Mouse (Mus musculus): Measurements from ENCODE around the gene 2610042L04Rik.
"Not testable (repeated sequence)": the region's sequence is repeated elsewhere in the genome, so short reads cannot be mapped to it uniquely, and the experiment has no call there.

DNA sequence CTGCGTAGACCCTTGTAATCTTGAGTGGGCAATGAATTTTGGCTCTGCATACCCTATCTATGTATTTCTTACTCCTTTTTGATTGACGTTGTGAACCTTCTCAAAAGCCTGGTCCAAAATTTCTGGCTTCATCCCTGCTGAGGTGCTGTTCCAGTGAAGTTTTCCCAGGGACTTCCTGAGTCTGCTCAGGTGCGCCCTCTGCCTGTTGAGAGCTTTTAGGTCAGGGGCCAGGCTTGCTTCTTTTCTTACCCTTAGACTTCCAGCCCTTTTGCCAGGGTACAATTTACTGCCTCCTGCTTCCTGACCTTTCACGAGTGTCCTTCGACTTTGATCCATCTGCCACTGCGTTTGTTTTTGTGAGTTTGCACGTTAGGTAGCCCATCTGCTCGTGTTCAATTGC, 943 bp downstream of the 2610042L04Rik start:
- not testable (repeated sequence) for TF ChIP-seq POLR2A (IDR thresholded peaks at IDR 0.05; ENCODE audit: insufficient read depth, low read length)
- peak; percentile 11 for TF ChIP-seq CTCF (IDR thresholded peaks at IDR 0.05; ENCODE audit: low read depth, low read length)

Measured in ES-Bruce4 (cell line).